Mouse (Mus musculus) kidney, embryonic 15.5 days (tissue): ENCODE measurements around the gene Atg7. TPM values are rescaled to one million over a fixed set of nuclear protein-coding genes. Genes with fewer than 3 reads are reported as not detected.

ENCODE experiments used
- ATAC-seq: fragments of 200-750 bp; cut with Nextera tagmentation; replicated peaks from 2 replicates; pipeline ENCODE4 v1.8.0; 2017; ENCODE audit warnings: moderate TSS enrichment; ENCODE audit not compliant: low FRiP score
- H3K27ac ChIP-seq: fragments of 300-500 bp; sonication (generic); 2 replicates; pipeline ENCODE4 v1.5.1; 2015; ENCODE audit warnings: mild to moderate bottlenecking, inconsistent platforms
- H3K27me3 ChIP-seq: fragments of 300-500 bp; sonication (generic); 2 replicates; pipeline ENCODE4 v1.6.1; 2015; ENCODE audit warnings: inconsistent platforms
- H3K36me3 ChIP-seq: fragments of 300-500 bp; sonication (generic); 2 replicates; pipeline ENCODE4 v1.6.1; 2015; ENCODE audit warnings: inconsistent platforms
- H3K4me1 ChIP-seq: fragments of 300-500 bp; sonication (generic); 2 replicates; pipeline ENCODE4 v1.6.1; 2015; ENCODE audit warnings: inconsistent platforms
- H3K4me2 ChIP-seq: fragments of 300-500 bp; sonication (generic); 2 replicates; pipeline ENCODE4 v1.6.1; 2015; ENCODE audit warnings: moderate library complexity, mild to moderate bottlenecking, inconsistent platforms
- H3K4me3 ChIP-seq: fragments of 300-500 bp; sonication (generic); replicated peaks from 2 replicates; pipeline ENCODE4 v1.5.1; 2015; ENCODE audit warnings: mild to moderate bottlenecking, inconsistent platforms
- H3K9ac ChIP-seq: fragments of 300-500 bp; sonication (generic); 2 replicates; pipeline ENCODE4 v1.6.1; 2015; ENCODE audit warnings: mild to moderate bottlenecking, inconsistent platforms
- H3K9me3 ChIP-seq: fragments of 300-500 bp; sonication (generic); replicated peaks from 2 replicates; pipeline ENCODE4 v1.6.1; 2016; ENCODE audit warnings: inconsistent platforms
- WGBS: fragments of 180-500 bp; shearing (Covaris S2); methylation state at CpG from one replicate; pipeline ENCODE4 v1.1.7; 2015; ENCODE audit warnings: mixed read lengths; 5-methylcytosine and 5-hydroxymethylcytosine counted together
- polyA plus RNA-seq: library from polyadenylated mRNA; unstranded; fragments of >200 nt; fragmentation: Nextera tagmentation; extraction: Ambion mirVana; gene quantifications from 2 replicates; pipeline ENCODE4 v1.2.1, GENCODE M21; 2015

The Atg7 gene
- polyA plus RNA-seq, 1 experiment from 2014 or later: 23.4 TPM

GRCm38 (mm10) chr6:114833058-114833685 is 190.3 kb downstream of the Atg7 start:
- H3K4me1 ChIP-seq: peaks cover 53% of the 10 kb centered on the region
- H3K9ac ChIP-seq: no peak overlapping the region
- H3K27me3 ChIP-seq: no peaks in the 10 kb centered on the region
- ATAC-seq: peak; percentile 34
- peak overlapping the region; percentile 81 for H3K27ac ChIP-seq
- H3K9me3 ChIP-seq: no peaks in the 10 kb centered on the region
- H3K4me3 ChIP-seq: no peak overlapping the region
- H3K4me2 ChIP-seq: no peak overlapping the region
- no peaks in the 10 kb centered on the region for H3K36me3 ChIP-seq
- 44% methylated on average over 9 of the region's 9 CpGs for WGBS

GRCm38 (mm10) chr6:114833791-114834346 is 191.0 kb downstream of the Atg7 start:
- Histone ChIP-seq H3K9me3 (no peaks in the 10 kb centered on the region), H3K27ac (peak overlapping the region; percentile 81), H3K4me1 (peaks cover 56% of the 10 kb centered on the region), H3K4me3 (no peak overlapping the region), H3K27me3 (no peaks in the 10 kb centered on the region), H3K9ac (no peak overlapping the region), H3K36me3 (no peaks in the 10 kb centered on the region), H3K4me2 (no peak overlapping the region)
- peak; percentile 83 for ATAC-seq
- WGBS: 28% methylated on average over 4 of the region's 4 CpGs

GRCm38 (mm10) chr6:114835344-114835743 is 192.4 kb downstream of the Atg7 start:
- ATAC-seq: peak; percentile 62
- WGBS: 37% methylated on average over 7 of the region's 7 CpGs

GRCm38 (mm10) chr6:114835752-114836151 is 192.9 kb downstream of the Atg7 start:
- no peak for ATAC-seq
- Histone ChIP-seq H3K4me2 (no peak overlapping the region), H3K27me3 (no peaks in the 10 kb centered on the region), H3K4me1 (peaks cover 74% of the 10 kb centered on the region), H3K9ac (no peak overlapping the region), H3K27ac (peak overlapping the region; percentile 81), H3K36me3 (no peaks in the 10 kb centered on the region), H3K9me3 (no peaks in the 10 kb centered on the region), H3K4me3 (no peak overlapping the region)
- WGBS: 19% methylated on average over 1 of the region's 1 CpGs

More at GRCm38 (mm10) chr6:114835344-114835743, 192.4 kb downstream of the Atg7 start:
- Histone ChIP-seq H3K4me2 (no peak overlapping the region), H3K27me3 (no peaks in the 10 kb centered on the region), H3K4me3 (no peak overlapping the region), H3K9ac (no peak overlapping the region), H3K9me3 (no peaks in the 10 kb centered on the region), H3K4me1 (peaks cover 71% of the 10 kb centered on the region), H3K36me3 (no peaks in the 10 kb centered on the region), H3K27ac (peak overlapping the region; percentile 81)

- Histone ChIP-seq H3K27me3 (no peaks in the 10 kb centered on the region), H3K36me3 (no peaks in the 10 kb centered on the region), H3K9me3 (no peaks in the 10 kb centered on the region), H3K4me3 (no peak overlapping the region), H3K9ac (no peak overlapping the region), H3K27ac (peak overlapping the region; percentile 19), H3K4me1 (peaks cover 81% of the 10 kb centered on the region), H3K4me2 (no peak overlapping the region)
- WGBS: 83% methylated on average over 3 of the region's 3 CpGs
- ATAC-seq: no peak
These were observed 193.5 kb downstream of the Atg7 start for GRCm38 (mm10) chr6:114836433-114836832.

- H3K36me3 ChIP-seq: no peaks in the 10 kb centered on the region
- H3K4me3 ChIP-seq: no peak overlapping the region
- 57% methylated on average over 4 of the region's 4 CpGs for WGBS
- H3K27me3 ChIP-seq: no peaks in the 10 kb centered on the region
- H3K4me1 ChIP-seq: peaks cover 73% of the 10 kb centered on the region
- no peak overlapping the region for H3K9ac ChIP-seq
- H3K4me2 ChIP-seq: no peak overlapping the region
- H3K9me3 ChIP-seq: 0 out of 2 replicates have a peak, but pooled peaks cover 3% of the 10 kb centered on the region
- no peak for ATAC-seq
- peak overlapping the region; percentile 70 for H3K27ac ChIP-seq
These were observed 196.0 kb downstream of the Atg7 start for GRCm38 (mm10) chr6:114838872-114839271.

- ATAC-seq: no peak
- Histone ChIP-seq H3K36me3 (no peaks in the 10 kb centered on the region), H3K9ac (no peak overlapping the region), H3K27ac (peak overlapping the region; percentile 70), H3K27me3 (no peaks in the 10 kb centered on the region), H3K4me2 (no peak overlapping the region), H3K4me3 (no peak overlapping the region), H3K4me1 (peaks cover 62% of the 10 kb centered on the region), H3K9me3 (0 out of 2 replicates have a peak, but pooled peaks cover 3% of the 10 kb centered on the region)
- 87% methylated on average over 7 of the region's 7 CpGs for WGBS
These were observed 197.1 kb downstream of the Atg7 start for GRCm38 (mm10) chr6:114840012-114840411.

GRCm38 (mm10) chr6:114842131-114842530 is 199.2 kb downstream of the Atg7 start:
- Histone ChIP-seq H3K9me3 (0 out of 2 replicates have a peak, but pooled peaks cover 3% of the 10 kb centered on the region), H3K4me2 (no peak overlapping the region), H3K4me1 (peaks cover 59% of the 10 kb centered on the region), H3K36me3 (no peaks in the 10 kb centered on the region), H3K27me3 (no peaks in the 10 kb centered on the region), H3K9ac (no peak overlapping the region), H3K4me3 (no peak overlapping the region), H3K27ac (peak overlapping the region; percentile 29; the same call in 1 of the 2 replicates)
- 30% methylated on average over 3 of the region's 3 CpGs for WGBS
- no peak for ATAC-seq

- peaks cover 61% of the 10 kb centered on the region for H3K4me1 ChIP-seq
- no peaks in the 10 kb centered on the region for H3K36me3 ChIP-seq
- no peak overlapping the region for H3K9ac ChIP-seq
- no peak for ATAC-seq
- 89% methylated on average over 2 of the region's 2 CpGs for WGBS
- H3K4me2 ChIP-seq: no peak overlapping the region
- H3K27me3 ChIP-seq: no peaks in the 10 kb centered on the region
- no peak overlapping the region for H3K27ac ChIP-seq
- H3K9me3 ChIP-seq: 0 out of 2 replicates have a peak, but pooled peaks cover 3% of the 10 kb centered on the region
- H3K4me3 ChIP-seq: no peak overlapping the region
These were observed 200.0 kb downstream of the Atg7 start for GRCm38 (mm10) chr6:114842863-114843262.

- no peak overlapping the region for H3K4me2 ChIP-seq
- no peaks in the 10 kb centered on the region for H3K36me3 ChIP-seq
- WGBS: 40% methylated on average over 4 of the region's 4 CpGs
- peaks cover 46% of the 10 kb centered on the region for H3K4me1 ChIP-seq
- no peak overlapping the region for H3K27ac ChIP-seq
- no peak overlapping the region for H3K4me3 ChIP-seq
- no peak overlapping the region for H3K9ac ChIP-seq
- H3K27me3 ChIP-seq: no peaks in the 10 kb centered on the region
- H3K9me3 ChIP-seq: 0 out of 2 replicates have a peak, but pooled peaks cover 3% of the 10 kb centered on the region
- ATAC-seq: 0 out of 2 replicates have a peak, but pooled peaks have one; percentile 37
These were observed 203.4 kb downstream of the Atg7 start for GRCm38 (mm10) chr6:114846153-114846772.

- Histone ChIP-seq H3K27ac (no peak overlapping the region), H3K4me2 (no peak overlapping the region), H3K9me3 (0 out of 2 replicates have a peak, but pooled peaks cover 3% of the 10 kb centered on the region), H3K36me3 (no peaks in the 10 kb centered on the region), H3K4me1 (peaks cover 47% of the 10 kb centered on the region), H3K27me3 (no peaks in the 10 kb centered on the region), H3K4me3 (no peak overlapping the region), H3K9ac (no peak overlapping the region)
- no peak; the same call in 1 of the 2 replicates for ATAC-seq
- WGBS: 78% methylated on average over 12 of the region's 12 CpGs
These were observed 204.8 kb downstream of the Atg7 start for GRCm38 (mm10) chr6:114847582-114848174.

GRCm38 (mm10) chr6:114848761-114849160 is 205.9 kb downstream of the Atg7 start:
- Histone ChIP-seq H3K27ac (0 out of 2 replicates have a peak overlapping the region, but pooled peaks have one; percentile 4), H3K27me3 (no peaks in the 10 kb centered on the region), H3K9me3 (no peaks in the 10 kb centered on the region), H3K4me3 (no peak overlapping the region), H3K4me1 (peaks cover 56% of the 10 kb centered on the region), H3K9ac (no peak overlapping the region), H3K36me3 (no peaks in the 10 kb centered on the region), H3K4me2 (no peak overlapping the region)
- WGBS: 55% methylated on average over 7 of the region's 7 CpGs
- no peak for ATAC-seq
